Comparison of ENCODE assay signal across 8 mouse cellular contexts in genomic region chr3:51275956-51276398, GRCm38 (mm10). TPM values are rescaled to one million over a fixed set of nuclear protein-coding genes. Genes with fewer than 3 reads are reported as not detected.
A peak's percentile ranks its signal among the peaks of the same experiment; 100 is the strongest.
DNase-seq lines count a peak whose midpoint lies in the region; ATAC-seq and TF ChIP-seq lines count a peak whose summit lies in the region.

No protein-coding gene starts in this region.

- ATAC-seq in forebrain, embryonic 14.5 days, result peak; percentile 99
- peak; percentile 99 for ATAC-seq in neural tube, embryonic 15.5 days (ENCODE audit: low FRiP score)

- WGBS in forebrain, embryonic 14.5 days, result under 1% methylated on average over 32 of the region's 33 CpGs
- WGBS in neural tube, embryonic 15.5 days, result under 1% methylated on average over 33 of the region's 33 CpGs

- peak overlapping the region; percentile 63 for H3K4me2 ChIP-seq in forebrain, embryonic 14.5 days (ENCODE audit: low read length)
- peak overlapping the region; percentile 78 for H3K4me2 ChIP-seq in neural tube, embryonic 15.5 days

- no peaks in the 10 kb centered on the region for H3K27me3 ChIP-seq in forebrain, embryonic 14.5 days (replicated peaks; ENCODE audit: control insufficient read depth, insufficient read depth, low read length)
- H3K27me3 ChIP-seq in neural tube, embryonic 15.5 days (replicated peaks), result no peaks in the 10 kb centered on the region

- peak overlapping the region; percentile 93 to 98 for H3K4me3 ChIP-seq in ES-E14 (ENCODE audit: insufficient read depth in 1 of 2, low read depth in 1 of 2, low read length in 2 of 2, poor library complexity in 1 of 2, severe bottlenecking in 1 of 2)
- H3K4me3 ChIP-seq in forebrain, embryonic 14.5 days (ENCODE audit: low read depth, low read length), result peak overlapping the region; percentile 90
- H3K4me3 ChIP-seq in neural tube, embryonic 15.5 days (replicated peaks), result peak overlapping the region; percentile 97

- in situ Hi-C loops in ES-E14 (cut with MboI; ENCODE audit: low sequenced_read_pairs in 2 of 2, unreplicated experiment in 2 of 2), result no loop called here

- peak overlapping the region; percentile 80 for H3K9ac ChIP-seq in ES-E14 (ENCODE audit: insufficient read depth, low read depth, low read length, poor library complexity, severe bottlenecking)
- peak overlapping the region; percentile 85 for H3K9ac ChIP-seq in forebrain, embryonic 14.5 days (ENCODE audit: low read length)
- peak overlapping the region; percentile 75 for H3K9ac ChIP-seq in neural tube, embryonic 15.5 days (replicated peaks)

- peak overlapping the region; percentile 82 for H3K27ac ChIP-seq in ES-E14 (ENCODE audit: insufficient read depth, low read depth, low read length, poor library complexity, severe bottlenecking)
- H3K27ac ChIP-seq in forebrain, embryonic 14.5 days (ENCODE audit: low read depth, low read length), result peak overlapping the region; percentile 92
- H3K27ac ChIP-seq in neural tube, embryonic 15.5 days (replicated peaks), result peak overlapping the region; percentile 96

- no peaks in the 10 kb centered on the region for H3K9me3 ChIP-seq in ES-E14 (ENCODE audit: control insufficient read depth, insufficient read depth, low read depth, low read length)
- no peaks in the 10 kb centered on the region for H3K9me3 ChIP-seq in forebrain, embryonic 14.5 days (replicated peaks; ENCODE audit: control insufficient read depth, low read length)
- no peaks in the 10 kb centered on the region for H3K9me3 ChIP-seq in neural tube, embryonic 15.5 days (replicated peaks)

- no peaks in the 10 kb centered on the region for H3K36me3 ChIP-seq in ES-E14 (ENCODE audit: control insufficient read depth, insufficient read depth, low read length, poor library complexity, severe bottlenecking)
- H3K36me3 ChIP-seq in forebrain, embryonic 14.5 days (ENCODE audit: control insufficient read depth, insufficient read depth, low read length), result no peaks in the 10 kb centered on the region
- no peaks in the 10 kb centered on the region for H3K36me3 ChIP-seq in neural tube, embryonic 15.5 days

- intact Hi-C loops in heart, postnatal 14 days (cut with DNase I), result no loop called here

- no peaks in the 10 kb centered on the region; a peak in 1 of 4 replicates for H3K4me1 ChIP-seq in ES-E14 (ENCODE audit: control insufficient read depth in 2 of 2, insufficient read depth in 2 of 2, low read length in 2 of 2, poor library complexity in 1 of 2)
- peaks cover 9% of the 10 kb centered on the region; the same call in 1 of the 2 replicates for H3K4me1 ChIP-seq in forebrain, embryonic 14.5 days (ENCODE audit: control insufficient read depth, insufficient read depth, low read length)
- peaks cover 21% of the 10 kb centered on the region for H3K4me1 ChIP-seq in neural tube, embryonic 15.5 days

- peak; percentile 98 for DNase-seq in ES-E14 (ENCODE audit: low read depth, low spot score)
- DNase-seq in cerebellum, adult 11 months, result peak; percentile 95
- DNase-seq in forebrain, embryonic 14.5 days (ENCODE audit: low spot score), result peak; percentile 99
- DNase-seq in heart, postnatal 14 days, result peak; percentile 96
- DNase-seq in layer of hippocampus, adult 11-12 months (ENCODE audit: low spot score), result peak; percentile 98
- peak; percentile 100 for DNase-seq in lung, adult 18-20 months
- DNase-seq in testis, postnatal 14 days (ENCODE audit: low spot score), result peak; percentile 99

TF ChIP-seq in ES-E14, 5 proteins besides CTCF, POLR2A, EP300 and RAD21:
- TF ChIP-seq HCFC1 (IDR thresholded peaks at IDR 0.05; ENCODE audit: borderline replicate concordance, insufficient read depth, low read length) (no peak; the same call in 1 of the 2 replicates), MAFK (IDR thresholded peaks at IDR 0.05; ENCODE audit: insufficient read depth, low read depth, low read length) (no peak), CHD2 (IDR thresholded peaks at IDR 0.05; ENCODE audit: low read depth, low read length) (peak; percentile 65), ZC3H11A (IDR thresholded peaks at IDR 0.05; ENCODE audit: borderline replicate concordance, low read depth, low read length) (no peak)
TF ChIP-seq in ES-E14: peak in this region for 1.

RNA-seq across cellular contexts. Expression of gene Noct, which starts 51.7 kb away (rescaled TPM):
- total RNA-seq in ES-E14 (2012; rRNA removed), result 39.3 and 53.4 TPM in 2 replicates
- 15.6 and 20.8 TPM in 2 replicates for polyA plus RNA-seq in forebrain, embryonic 14.5 days (2014; fragmentation: Nextera tagmentation; extraction: Ambion mirVana)
- 10 to 100 TPM; 53.9 to 68.6 TPM for total RNA-seq in heart, postnatal 14 days (2021)
- 32.0 and 35.6 TPM in 2 replicates for polyA plus RNA-seq in neural tube, embryonic 15.5 days (2015; fragmentation: Nextera tagmentation; extraction: Ambion mirVana)

Comparison
In these comparisons a context has a peak if more than half of its experiments do, and no peak if none do; other contexts are left out.
1. Peak in every context shown above with its lines: DNase-seq, ATAC-seq, H3K4me3 ChIP-seq and H3K27ac ChIP-seq.